In genomic region chr8:13036346-13036812, GRCm38 (mm10) we compare ENCODE assay signal across 11 mouse cellular contexts. TPM values are rescaled to one million over a fixed set of nuclear protein-coding genes. Genes with fewer than 3 reads are reported as not detected.
A peak's percentile ranks its signal among the peaks of the same experiment; 100 is the strongest.
DNase-seq lines count a peak whose midpoint lies in the region; TF ChIP-seq lines count a peak whose summit lies in the region.
"Had no signal": no experiment of that assay in that cellular context is flagged by ENCODE, and none has a peak within 500 bp of the region (broad histone marks: within the 10 kb centered on the region; RNA-seq: fewer than 3 reads in every experiment).

No protein-coding gene starts in this region.

- intact Hi-C loops in left cerebral cortex, postnatal 25 days (cut with DNase I), result no loop called here

- no peak for TF ChIP-seq CTCF in lung, adult 2 months (IDR thresholded peaks at IDR 0.05; ENCODE audit: insufficient read depth, low read length)

- H3K4me3 ChIP-seq in lung, adult 2 months (replicated peaks; ENCODE audit: extremely low read depth, low read depth, low read length), result no peak overlapping the region
- H3K4me3 ChIP-seq: kidney, embryonic 15.5 days; midbrain, embryonic 12.5 days had no signal

- no peak for TF ChIP-seq POLR2A in lung, adult 2 months (IDR thresholded peaks at IDR 0.05; ENCODE audit: borderline replicate concordance, extremely low read depth, low read depth, low read length)

- DNase-seq in adrenal gland, postnatal 14 days, result peak; percentile 21
- DNase-seq in adrenal gland, postnatal 36 days, result no peak
- peak; percentile 13 for DNase-seq in lung, postnatal 10 days
- DNase-seq in lung, adult 2 months, result no peak
- peak; percentile 51 to 57 for DNase-seq in left cerebral cortex, postnatal 25 days (ENCODE audit: low spot score in 2 of 2)
- DNase-seq in right cerebral cortex, postnatal 14 days, result peak; percentile 26
- no peak for DNase-seq in adipocyte (ENCODE audit: low spot score)
- no peak for DNase-seq in ovary, adult 18-20 months (ENCODE audit: low spot score)
- DNase-seq: cerebellum, adult 2 months had no signal

- WGBS in lung, adult 2 months, result 60% methylated on average over 10 of the region's 10 CpGs

- H3K4me1 ChIP-seq in lung, adult 2 months (ENCODE audit: control insufficient read depth, insufficient read depth, low read length), result no peaks in the 10 kb centered on the region
- H3K4me1 ChIP-seq: midbrain, embryonic 12.5 days had no signal

RNA-seq across cellular contexts. Expression of gene F10, which starts 0.7 kb away (rescaled TPM):
- 4.9 and 76.6 TPM in 2 replicates for total RNA-seq in adrenal gland, postnatal 14 days (2021)
- under 1 TPM; 0.53 to 0.86 TPM for total RNA-seq in adrenal gland, postnatal 36 days (2021)
- polyA plus RNA-seq in lung, adult 2 months (2012; rRNA removed), result 6.0 and 18.5 TPM in 2 replicates
- not detected for total RNA-seq in left cerebral cortex, postnatal 25 days (2021)
- polyA plus RNA-seq: cerebellum, adult 2 months had no signal

RNA-seq across cellular contexts. Expression of gene F7, which starts 10.5 kb away (rescaled TPM):
- 1.3 and 13.2 TPM in 2 replicates for total RNA-seq in adrenal gland, postnatal 14 days (2021)
- under 1 TPM; 0.86 to 0.92 TPM for total RNA-seq in adrenal gland, postnatal 36 days (2021)
- 8.5 and 27.2 TPM in 2 replicates for polyA plus RNA-seq in lung, adult 2 months (2012; rRNA removed)
- not detected for total RNA-seq in left cerebral cortex, postnatal 25 days (2021)

RNA-seq across cellular contexts. Expression of gene Proz, which starts 24.3 kb away (rescaled TPM):
- total RNA-seq in adrenal gland, postnatal 14 days (2021), result 1.0 and 28.4 TPM in 2 replicates
- total RNA-seq in adrenal gland, postnatal 36 days (2021), result not detected
- polyA plus RNA-seq in lung, adult 2 months (2012; rRNA removed), result 3.2 and 4.5 TPM in 2 replicates
- total RNA-seq in left cerebral cortex, postnatal 25 days (2021), result not detected

Comparison
In these comparisons a context has a peak if more than half of its experiments do, and no peak if none do; other contexts are left out.
1. DNase-seq: peak in adrenal gland, postnatal 14 days (single experiment), lung, postnatal 10 days (single experiment), left cerebral cortex, postnatal 25 days (2 of 2) and right cerebral cortex, postnatal 14 days (single experiment); none in adrenal gland, postnatal 36 days (0 of 2), lung, adult 2 months (single experiment), adipocyte (single experiment) and ovary, adult 18-20 months (single experiment).